Mouse (Mus musculus) megakaryocyte, embryonic 14.5 days (primary cell): Measurements from ENCODE around the gene Srsf1.

Experiments
- FLI1 ChIP-seq: IDR thresholded peaks from 2 replicates; pipeline ENCODE4 v1.6.1; 2012; ENCODE audit warnings: low read length, inconsistent platforms, mixed read lengths
- GATA1 ChIP-seq: IDR thresholded peaks from 3 replicates; pipeline ENCODE4 v1.6.1; 2012; ENCODE audit warnings: mixed read lengths, low read length, inconsistent platforms, borderline replicate concordance

GRCm38 (mm10) chr11:88015161-88015560, 32.0 kb upstream of the Srsf1 start:
- TF ChIP-seq GATA1 (no peak), FLI1 (no peak)
